9 mouse cellular contexts compared by ENCODE assay signal in the genomic region with DNA sequence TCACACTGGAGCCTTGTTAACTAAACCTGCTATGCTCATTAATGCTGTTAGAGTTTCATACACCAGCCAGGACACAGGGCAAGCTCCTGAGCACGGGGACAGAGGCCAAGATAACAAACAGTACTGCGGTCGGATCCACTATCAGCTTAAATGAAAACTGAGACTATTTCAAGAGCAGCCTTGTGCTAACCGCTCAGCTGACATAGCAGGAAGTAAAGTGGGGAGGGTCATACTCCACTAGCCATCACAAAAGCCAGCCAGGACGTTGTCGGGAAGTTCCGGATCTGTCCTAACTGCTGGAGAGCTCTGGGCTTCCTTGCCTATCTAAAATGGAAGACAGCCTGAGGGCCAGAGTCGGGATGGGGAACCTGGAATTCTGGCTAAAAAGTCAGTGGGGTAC. TPM values are rescaled to one million over a fixed set of nuclear protein-coding genes. Genes with fewer than 3 reads are reported as not detected.
DNase-seq lines count a peak whose midpoint lies in the region; ATAC-seq and TF ChIP-seq lines count a peak whose summit lies in the region.
"Had no signal": no experiment of that assay in that cellular context is flagged by ENCODE, and none has a peak within 500 bp of the region (broad histone marks: within the 10 kb centered on the region; RNA-seq: fewer than 3 reads in every experiment).

No protein-coding gene starts in this region.

- peak overlapping the region; percentile 69 for H3K4me3 ChIP-seq in heart, embryonic 13.5 days
- H3K4me3 ChIP-seq in kidney, postnatal 0 days (replicated peaks; ENCODE audit: low read depth, low read length): no peak overlapping the region

- WGBS in heart, embryonic 13.5 days: 9% methylated on average over 8 of the region's 8 CpGs
- WGBS in kidney, postnatal 0 days: 12% methylated on average over 8 of the region's 8 CpGs

- no peaks in the 10 kb centered on the region for H3K9me3 ChIP-seq in heart, embryonic 13.5 days
- no peaks in the 10 kb centered on the region for H3K9me3 ChIP-seq in kidney, postnatal 0 days (replicated peaks; ENCODE audit: low read length)

- peaks cover 66% of the 10 kb centered on the region for H3K4me1 ChIP-seq in heart, embryonic 13.5 days
- 0 out of 2 replicates have a peak, but pooled peaks cover 7% of the 10 kb centered on the region for H3K4me1 ChIP-seq in kidney, postnatal 0 days (replicated peaks; ENCODE audit: insufficient read depth, low read length)

- intact Hi-C loops in left cerebral cortex, postnatal 25 days (cut with DNase I): loop anchor here (1.0 kb wide), 1 partner anchor 24 kb away; no protein-coding TSS in a partner anchor

- peak overlapping the region; percentile 91 for H3K9ac ChIP-seq in heart, embryonic 13.5 days
- no peak overlapping the region for H3K9ac ChIP-seq in kidney, postnatal 0 days (ENCODE audit: low read depth, low read length)

- ATAC-seq in heart, embryonic 13.5 days (ENCODE audit: extremely low read depth, insufficient number of reproducible peaks, low FRiP score, low TSS enrichment): no peak
- ATAC-seq in kidney, postnatal 0 days (replicated peaks; ENCODE audit: low FRiP score, low read depth): no peak
- peak; percentile 39; the same call in 1 of the 2 replicates for ATAC-seq in megakaryocyte-erythroid progenitor cell, adult 5-6 weeks (replicated peaks; ENCODE audit: low FRiP score, low TSS enrichment, poor library complexity, severe bottlenecking)
- no peak for ATAC-seq in inflammation-experienced regulatory T-cells, adult 6 months

- peak; percentile 36 for DNase-seq in embryo, embryonic 10 days (ENCODE audit: low spot score)
- no peak for DNase-seq in embryo, embryonic 11 days
- DNase-seq in kidney, postnatal 0 days (ENCODE audit: low spot score): peak; percentile 66
- DNase-seq in frontal cortex, postnatal 14 days (ENCODE audit: low spot score in 2 of 2): no peak
- no peak for DNase-seq in left cerebral cortex, postnatal 25 days (ENCODE audit: low spot score in 2 of 2)
- DNase-seq: cerebellum, adult 2 months had no signal

- no peak for TF ChIP-seq CTCF in kidney, postnatal 0 days (IDR thresholded peaks at IDR 0.05; ENCODE audit: low read depth)

- peak overlapping the region; percentile 97 for H3K27ac ChIP-seq in heart, embryonic 13.5 days (replicated peaks)
- H3K27ac ChIP-seq in kidney, postnatal 0 days: no peak overlapping the region

- peak overlapping the region; percentile 80 for H3K4me2 ChIP-seq in heart, embryonic 13.5 days
- H3K4me2 ChIP-seq in kidney, postnatal 0 days (ENCODE audit: low read length): peak overlapping the region; percentile 23

- no peaks in the 10 kb centered on the region for H3K36me3 ChIP-seq in heart, embryonic 13.5 days
- no peaks in the 10 kb centered on the region for H3K36me3 ChIP-seq in kidney, postnatal 0 days (ENCODE audit: insufficient read depth, low read length)

- H3K27me3 ChIP-seq in heart, embryonic 13.5 days (replicated peaks): no peaks in the 10 kb centered on the region
- no peaks in the 10 kb centered on the region for H3K27me3 ChIP-seq in kidney, postnatal 0 days (ENCODE audit: insufficient read depth, low read length)

RNA-seq across cellular contexts. Expression of gene Nexn, which starts 4.2 kb away (rescaled TPM):
- polyA plus RNA-seq in heart, embryonic 13.5 days (2015; fragmentation: Nextera tagmentation; extraction: Ambion mirVana): 192 and 211 TPM in 2 replicates
- polyA plus RNA-seq in kidney, postnatal 0 days (2015; fragmentation: Nextera tagmentation; extraction: Ambion mirVana): 15.8 and 18.1 TPM in 2 replicates
- total RNA-seq in megakaryocyte-erythroid progenitor cell, adult 5-6 weeks (2014; fragmentation: Nextera tagmentation): not detected in 2 replicates
- total RNA-seq in megakaryocyte-erythroid progenitor cell, adult 5-6 weeks (2017): 1.3 and 1.8 TPM in 2 replicates
- 1 to 10 TPM; 1.4 to 7.5 TPM for total RNA-seq in left cerebral cortex, postnatal 25 days (2021)
- polyA plus RNA-seq in inflammation-experienced regulatory T-cells, adult 6 months (2017; shearing (Covaris generic)): 1 to 10 TPM; 1.3 to 5.6 (median 2.8) TPM

RNA-seq across cellular contexts. Expression of gene Fubp1, which starts 51.7 kb away (rescaled TPM):
- polyA plus RNA-seq in heart, embryonic 13.5 days (2015; fragmentation: Nextera tagmentation; extraction: Ambion mirVana): 118 and 128 TPM in 2 replicates
- 178 and 189 TPM in 2 replicates for polyA plus RNA-seq in kidney, postnatal 0 days (2015; fragmentation: Nextera tagmentation; extraction: Ambion mirVana)
- total RNA-seq in megakaryocyte-erythroid progenitor cell, adult 5-6 weeks (2014; fragmentation: Nextera tagmentation): 197 and 235 TPM in 2 replicates
- total RNA-seq in megakaryocyte-erythroid progenitor cell, adult 5-6 weeks (2017): 282 and 332 TPM in 2 replicates
- total RNA-seq in left cerebral cortex, postnatal 25 days (2021): 100 to 1,000 TPM; 115 to 128 TPM
- 100 to 1,000 TPM; 197 to 282 (median 262) TPM for polyA plus RNA-seq in inflammation-experienced regulatory T-cells, adult 6 months (2017; shearing (Covaris generic))

RNA-seq across cellular contexts. Expression of gene Dnajb4, which starts 51.8 kb away (rescaled TPM):
- 38.3 and 47.6 TPM in 2 replicates for polyA plus RNA-seq in heart, embryonic 13.5 days (2015; fragmentation: Nextera tagmentation; extraction: Ambion mirVana)
- 32.5 and 34.9 TPM in 2 replicates for polyA plus RNA-seq in kidney, postnatal 0 days (2015; fragmentation: Nextera tagmentation; extraction: Ambion mirVana)
- 29.5 and 34.9 TPM in 2 replicates for total RNA-seq in megakaryocyte-erythroid progenitor cell, adult 5-6 weeks (2014; fragmentation: Nextera tagmentation)
- 74.0 and 111 TPM in 2 replicates for total RNA-seq in megakaryocyte-erythroid progenitor cell, adult 5-6 weeks (2017)
- total RNA-seq in left cerebral cortex, postnatal 25 days (2021): 10 to 100 TPM; 71.5 to 72.5 TPM
- 1 to 10 TPM; 4.6 to 6.1 (median 5.8) TPM for polyA plus RNA-seq in inflammation-experienced regulatory T-cells, adult 6 months (2017; shearing (Covaris generic))

Comparison
In these comparisons a context has a peak if more than half of its experiments do, and no peak if none do; other contexts are left out.
1. DNase-seq: peak in embryo, embryonic 10 days (single experiment) and kidney, postnatal 0 days (single experiment); none in embryo, embryonic 11 days (single experiment), frontal cortex, postnatal 14 days (0 of 2) and left cerebral cortex, postnatal 25 days (0 of 2).
2. RNA of gene Nexn, which starts 4.2 kb away (polyA plus RNA-seq): 192 to 211 TPM in heart, embryonic 13.5 days; 15.8 to 18.1 TPM in kidney, postnatal 0 days and 1.3 to 5.6 TPM in inflammation-experienced regulatory T-cells, adult 6 months; every median in the first group is over 10 times any median in the second.